Mouse (Mus musculus): ENCODE data around the gene Glyatl3.
A peak's percentile ranks its signal among the peaks of the same experiment; 100 is the strongest.

Gene Glyatl3

DNA sequence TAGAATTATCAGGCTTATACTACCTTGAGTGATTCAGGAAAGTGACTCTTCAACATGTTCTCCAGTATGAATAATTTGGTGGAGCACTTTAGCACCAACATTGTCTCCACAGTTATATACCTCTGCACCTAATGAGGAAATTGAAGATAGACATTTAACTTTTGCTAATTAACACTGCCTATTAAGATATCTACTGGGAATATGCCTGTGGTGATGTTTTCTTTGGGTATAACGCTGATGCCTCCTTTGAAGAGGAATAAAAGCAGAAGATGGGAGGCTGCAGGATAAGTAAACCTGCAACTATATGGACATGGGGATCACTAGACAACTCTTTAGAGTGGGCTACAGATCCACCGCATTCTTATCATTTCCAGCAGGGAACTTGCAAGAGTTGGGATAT is at the start of gene Glyatl3:
TSS of gene Glyatl3 (minus strand) at position 101 of the 400 bp plus-strand sequence.
- DNase-seq (ENCODE audit: low spot score) = no peak

DNA sequence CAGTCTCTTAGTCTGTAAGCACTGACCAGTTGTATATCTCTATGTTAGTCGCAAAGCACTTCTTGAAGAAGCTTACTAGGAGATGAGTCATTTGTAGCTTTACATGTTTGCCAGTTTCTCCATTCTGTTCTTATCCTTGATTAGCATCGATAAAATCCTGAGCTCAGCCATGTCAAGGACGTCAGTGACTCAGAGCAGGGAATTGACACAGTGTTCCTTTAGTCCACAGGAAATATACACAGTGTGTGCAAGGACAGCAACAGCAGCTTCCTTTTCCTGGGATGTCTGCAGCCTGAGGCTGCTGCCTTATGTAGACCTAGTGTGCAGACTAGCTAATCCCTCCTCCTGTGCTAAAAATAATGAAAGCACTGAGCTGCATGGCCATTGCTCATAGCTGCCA is 34.4 kb upstream of the Glyatl3 start:
- peak; percentile 17 for DNase-seq (ENCODE audit: low spot score)

DNA sequence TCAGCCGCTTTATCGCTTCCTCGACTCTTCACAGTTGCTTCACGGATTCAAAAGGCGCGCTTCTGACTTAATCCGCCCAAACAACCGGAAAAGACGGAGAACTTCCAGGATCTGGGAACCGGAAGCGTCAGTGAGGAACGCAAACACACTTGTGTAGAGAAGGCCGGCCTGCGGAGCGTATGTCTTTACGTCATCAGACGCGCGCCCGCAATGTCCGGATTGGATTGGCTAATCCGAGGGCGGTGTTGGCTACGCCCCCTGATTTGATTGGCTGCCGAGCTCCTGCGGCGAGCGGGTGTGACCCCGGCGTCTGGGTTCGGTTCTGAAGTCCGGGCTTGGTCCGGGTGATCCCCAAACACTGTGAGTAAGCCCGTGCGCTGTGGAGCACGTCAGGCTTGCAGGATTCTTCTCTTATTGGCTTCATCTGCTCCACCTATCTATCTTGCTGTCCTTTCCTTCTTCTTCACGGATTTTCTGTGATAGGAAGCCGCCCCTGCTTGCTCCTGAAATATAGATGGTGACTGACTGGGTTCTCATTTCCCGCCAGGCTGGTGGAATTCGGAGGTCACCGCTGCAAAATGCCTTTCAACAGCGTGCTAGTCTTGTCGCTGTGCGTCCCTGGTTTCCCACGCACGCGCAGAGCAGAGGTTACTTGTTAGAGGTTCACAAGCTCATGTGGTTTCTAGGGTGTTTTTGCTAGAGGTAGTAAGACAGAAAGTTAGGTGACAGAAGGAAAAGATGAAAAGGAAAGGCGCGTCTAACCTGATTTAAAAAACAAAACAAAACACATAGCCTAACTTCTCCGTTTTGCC is 20.5 kb upstream of the Glyatl3 start, which contains the start of the genes Mut and Cenpq:
TSS of gene Mut (plus strand) at position 266 of the 812 bp plus-strand sequence.
TSS of gene Cenpq (minus strand) at position 628 of the 812 bp plus-strand sequence.
- peak; percentile 99 for DNase-seq (ENCODE audit: low spot score)

DNA sequence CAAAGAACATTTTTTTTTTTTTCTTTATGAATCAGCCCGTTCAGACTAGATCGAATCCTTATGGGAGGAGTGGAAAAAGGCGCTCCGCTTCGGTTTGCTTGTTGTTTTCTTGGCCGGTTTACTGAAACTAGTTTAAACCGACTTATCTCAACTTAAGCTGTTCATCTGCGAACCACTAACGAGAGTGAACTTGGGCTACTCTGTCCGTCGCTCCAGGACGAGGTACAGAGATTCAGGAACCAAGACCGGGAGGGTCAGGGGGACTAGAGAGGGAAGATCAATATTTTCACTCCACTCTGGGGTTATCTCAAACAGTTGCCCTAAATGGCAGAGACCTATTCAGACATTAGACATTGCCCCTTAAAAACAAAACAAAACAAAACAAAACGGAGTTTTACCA is 19.8 kb upstream of the Glyatl3 start:
- DNase-seq (ENCODE audit: low spot score) = peak; percentile 15

DNA sequence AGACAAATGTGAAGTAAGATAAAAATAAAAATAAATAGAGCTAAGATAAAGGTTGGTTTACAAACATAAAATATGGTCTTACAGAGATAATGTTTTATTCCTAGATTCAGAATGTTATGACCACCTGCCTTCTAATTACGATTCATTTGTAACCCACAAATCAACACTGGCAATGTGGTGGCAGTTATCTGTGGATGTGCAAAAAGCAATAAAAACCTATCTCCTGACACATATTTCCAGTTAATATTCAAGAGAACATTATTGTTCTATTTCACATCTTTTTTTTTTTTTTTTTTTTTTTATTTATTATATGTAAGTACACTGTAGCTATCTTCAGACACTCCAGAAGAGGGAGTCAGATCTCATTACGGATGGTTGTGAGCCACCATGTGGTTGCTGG is 1.3 kb upstream of the Glyatl3 start:
- DNase-seq (ENCODE audit: low spot score) = no peak

DNA sequence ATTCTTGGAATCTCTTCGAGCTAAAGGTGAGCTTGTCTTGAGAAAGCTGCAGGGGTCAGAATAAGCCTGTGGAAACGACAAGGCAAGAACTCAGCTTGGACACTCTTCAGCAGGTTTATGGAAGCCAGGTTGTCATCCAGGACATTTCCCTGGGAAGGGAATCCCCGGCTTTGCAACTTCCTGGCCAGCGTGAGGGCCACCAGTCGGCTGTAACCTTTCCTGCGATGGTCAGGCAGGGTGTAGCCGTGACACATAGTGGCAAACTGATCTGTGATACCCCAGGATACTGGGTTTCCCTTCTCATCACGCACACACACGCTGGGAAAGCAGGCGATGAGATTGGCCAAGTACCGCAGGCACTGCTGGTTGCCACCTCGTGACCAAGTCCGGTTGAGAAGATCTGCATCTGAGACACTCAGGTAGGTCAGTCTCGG is 9.4 kb downstream of the Glyatl3 start:
- no peak for DNase-seq (ENCODE audit: low spot score)

DNA sequence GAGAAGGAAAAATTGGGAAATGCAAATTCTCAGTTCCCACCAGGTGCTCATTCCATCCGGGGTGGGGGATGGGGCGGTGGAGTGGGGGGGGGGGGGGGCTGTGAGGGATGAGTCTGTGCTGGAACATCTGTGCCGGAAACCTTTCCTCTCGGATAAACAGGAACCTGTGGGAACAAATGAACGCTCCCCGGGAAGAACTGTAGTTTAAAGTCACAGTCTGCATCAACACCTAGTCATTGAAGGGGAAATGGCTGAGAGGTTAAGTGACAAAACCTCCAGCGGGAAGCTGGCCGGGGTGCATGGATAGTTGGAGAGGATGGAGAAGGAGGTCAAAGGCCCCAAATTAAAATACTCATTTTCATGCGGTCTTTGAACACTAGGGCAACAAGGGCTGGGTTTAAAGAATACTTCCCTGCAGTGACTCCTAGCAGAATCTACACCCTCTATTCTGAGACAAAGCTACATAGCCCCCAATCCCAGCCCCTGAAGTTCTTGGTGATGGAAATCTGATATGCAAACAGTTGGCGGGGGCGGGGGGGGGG is 10.0 kb downstream of the Glyatl3 start:
- no peak for DNase-seq (ENCODE audit: low spot score)

DNA sequence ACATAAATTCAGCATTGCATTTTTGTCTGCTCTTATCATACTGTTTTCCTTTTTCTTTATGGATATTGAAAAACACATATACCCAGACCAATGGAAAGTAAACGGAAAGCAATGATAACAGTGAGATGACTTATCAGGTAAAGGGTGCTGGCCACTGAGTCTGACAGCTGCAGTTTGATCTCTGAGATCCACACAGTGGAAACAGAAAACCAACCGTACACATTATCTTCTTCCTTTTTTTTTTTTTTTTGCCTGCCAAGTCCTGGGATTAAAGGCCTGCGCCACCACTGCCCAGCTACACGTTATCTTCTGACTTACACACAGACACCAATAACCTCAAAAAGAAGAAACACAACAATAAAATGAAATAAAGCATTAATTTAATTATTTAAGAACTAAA is 10.8 kb downstream of the Glyatl3 start:
- no peak for DNase-seq (ENCODE audit: low spot score)

DNA sequence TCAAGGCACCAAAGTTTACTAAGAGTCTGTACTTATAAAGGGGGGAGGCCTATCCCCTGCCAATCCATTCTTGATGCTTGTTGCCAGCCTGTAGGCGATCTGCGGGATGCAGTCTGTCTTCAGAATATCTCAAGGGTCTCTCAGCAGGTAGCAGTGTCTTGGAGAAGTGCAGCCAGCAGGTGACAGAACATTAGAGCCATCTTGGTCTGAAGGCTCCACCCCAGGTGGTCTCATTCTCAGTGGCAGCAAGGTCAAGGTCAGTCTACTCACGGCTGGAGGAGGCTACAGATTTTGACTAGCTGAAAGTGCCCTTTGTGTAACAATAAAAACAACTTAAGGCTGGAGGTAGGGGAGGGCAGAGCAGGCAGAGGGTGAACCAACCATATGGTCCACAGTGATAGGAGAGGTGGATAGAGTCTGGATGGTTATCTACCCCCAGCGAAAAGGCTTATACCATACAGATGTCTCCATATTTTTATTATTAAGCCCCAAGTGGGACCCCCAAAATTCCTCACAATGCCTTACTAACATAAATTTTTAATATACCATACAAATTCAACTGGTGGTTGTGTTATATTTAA is 14.3 kb downstream of the Glyatl3 start:
- no peak for DNase-seq (ENCODE audit: low spot score)

DNA sequence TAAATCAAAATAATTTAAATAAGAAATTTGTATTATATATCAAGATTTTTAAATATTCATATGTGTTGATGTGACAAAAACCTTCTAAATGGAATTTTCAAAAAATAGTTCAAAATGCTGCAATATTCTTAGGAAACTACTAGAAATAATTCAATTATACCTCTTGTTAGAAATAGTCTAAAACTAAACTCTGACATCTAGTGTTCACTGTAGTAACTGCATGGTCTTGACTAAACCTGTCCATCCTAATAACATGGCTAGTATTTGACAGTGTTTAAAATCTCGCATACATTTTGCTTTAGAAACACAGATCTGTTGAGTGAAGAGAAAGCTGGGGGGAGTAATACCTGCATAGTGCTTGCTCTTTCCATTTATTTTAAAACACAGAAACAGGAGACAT is 17.3 kb downstream of the Glyatl3 start:
- peak; percentile 18 for DNase-seq (ENCODE audit: low spot score)

DNA sequence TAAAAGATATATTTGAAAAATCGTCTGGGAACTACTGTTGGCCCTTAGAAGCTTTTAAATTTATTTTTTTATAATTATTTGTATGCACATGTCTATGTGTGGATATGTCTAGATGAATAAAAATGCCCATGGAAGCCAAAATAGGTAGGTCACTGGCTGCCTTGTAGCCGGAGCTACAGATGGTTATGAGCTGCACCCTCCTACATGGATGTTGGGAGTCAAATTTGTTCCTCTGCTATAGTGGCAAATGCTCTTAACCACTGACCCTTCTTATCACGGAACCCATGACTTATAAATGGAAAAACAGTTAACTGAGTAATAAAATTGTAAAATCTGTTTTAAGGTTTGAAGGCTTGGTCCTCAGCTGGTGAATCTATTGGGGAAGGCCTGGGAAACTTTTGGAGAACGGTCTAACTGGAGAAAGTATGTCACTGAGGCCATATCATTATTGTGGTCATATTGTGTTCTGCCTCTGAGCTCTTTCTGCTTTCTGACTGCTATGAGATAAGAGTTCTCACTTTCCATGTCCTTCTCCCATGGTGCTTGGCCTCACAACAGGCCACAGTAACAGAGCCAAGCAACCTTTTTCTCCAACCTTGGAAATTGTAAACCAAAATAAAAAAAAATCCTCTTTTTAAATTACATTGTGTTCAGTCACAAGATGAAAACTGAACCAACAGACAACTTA is 26.2 kb downstream of the Glyatl3 start:
- no peak for DNase-seq (ENCODE audit: low spot score)

DNA sequence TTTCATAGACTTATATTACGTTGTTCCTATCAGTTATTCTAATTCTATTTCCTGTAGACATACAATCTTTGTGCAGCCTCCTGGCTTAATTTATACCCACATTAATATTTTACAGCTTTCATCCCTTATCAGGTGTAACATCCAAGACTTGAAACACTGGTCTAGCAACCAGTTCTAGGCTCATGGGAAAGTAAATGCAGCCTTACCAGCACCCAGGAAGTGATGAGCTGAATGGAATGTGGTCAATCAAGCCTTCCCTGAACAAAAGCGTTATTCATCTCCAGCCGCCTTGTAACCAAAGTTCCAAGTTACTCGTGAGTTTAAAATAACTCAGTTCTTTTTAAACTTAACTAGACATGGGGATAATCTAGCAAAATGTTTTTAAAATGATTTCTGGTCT is 29.0 kb downstream of the Glyatl3 start:
- no peak for DNase-seq (ENCODE audit: low spot score)

DNA sequence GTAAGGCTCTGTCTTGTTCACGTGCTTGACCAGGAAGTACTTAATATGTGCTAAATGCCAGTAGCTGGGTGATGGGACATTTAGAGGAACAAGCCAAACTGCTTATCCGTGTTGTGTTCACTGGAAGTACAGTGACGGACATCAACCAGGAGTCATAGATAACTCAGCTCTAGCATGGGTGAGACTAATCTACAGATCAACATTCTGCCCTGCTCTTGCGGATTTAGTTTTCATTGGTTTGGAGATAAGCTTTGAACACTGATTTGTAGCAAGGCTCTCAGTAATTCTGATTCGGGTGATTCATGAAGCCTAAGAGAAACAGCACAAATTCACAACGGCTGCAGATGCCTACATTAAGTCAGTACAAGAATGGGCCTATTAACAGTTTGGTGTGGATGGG is 32.0 kb downstream of the Glyatl3 start:
- no peak for DNase-seq (ENCODE audit: low spot score)

DNA sequence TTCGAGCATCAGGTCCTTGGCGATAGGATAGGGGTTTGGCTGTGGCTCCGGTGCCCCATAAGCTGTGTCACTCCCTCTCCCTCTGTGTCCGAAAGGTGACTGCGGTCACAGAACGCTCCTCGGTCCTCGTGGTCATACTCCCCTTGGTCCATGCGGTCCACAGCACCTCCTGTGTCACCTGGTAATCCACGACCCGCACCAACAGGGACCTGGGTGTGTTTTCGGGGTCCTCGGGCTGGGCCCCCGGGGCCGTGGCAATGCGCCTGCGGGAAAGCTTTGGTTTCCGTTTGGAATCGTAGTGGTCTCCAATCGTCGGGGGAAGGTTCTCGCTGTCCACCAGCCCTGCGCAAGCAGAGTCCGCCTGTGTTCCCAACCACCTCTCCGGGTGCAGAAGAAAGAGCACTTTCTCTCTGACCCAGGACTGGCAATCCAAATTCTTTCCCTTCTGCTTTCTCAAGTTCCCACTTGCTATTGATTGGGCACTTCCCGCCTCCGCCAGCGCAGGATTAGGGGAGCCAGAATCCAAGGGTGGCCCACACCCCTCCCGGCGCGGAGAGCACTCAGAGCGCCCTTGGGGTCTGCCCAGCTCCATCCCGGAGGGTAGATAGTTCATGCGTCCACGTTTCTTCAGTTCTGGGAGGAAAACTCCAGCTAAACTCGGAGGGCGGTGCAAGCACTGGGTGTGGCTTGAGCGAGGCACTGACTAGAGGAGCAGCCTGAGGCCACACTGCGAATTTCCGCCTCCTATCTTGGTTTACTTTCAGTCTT is 34.0 kb downstream of the Glyatl3 start, which contains the start of gene 9130008F23Rik:
TSS of gene 9130008F23Rik (minus strand) at position 636 of the 768 bp plus-strand sequence.
- no peak for DNase-seq (ENCODE audit: low spot score)

DNA sequence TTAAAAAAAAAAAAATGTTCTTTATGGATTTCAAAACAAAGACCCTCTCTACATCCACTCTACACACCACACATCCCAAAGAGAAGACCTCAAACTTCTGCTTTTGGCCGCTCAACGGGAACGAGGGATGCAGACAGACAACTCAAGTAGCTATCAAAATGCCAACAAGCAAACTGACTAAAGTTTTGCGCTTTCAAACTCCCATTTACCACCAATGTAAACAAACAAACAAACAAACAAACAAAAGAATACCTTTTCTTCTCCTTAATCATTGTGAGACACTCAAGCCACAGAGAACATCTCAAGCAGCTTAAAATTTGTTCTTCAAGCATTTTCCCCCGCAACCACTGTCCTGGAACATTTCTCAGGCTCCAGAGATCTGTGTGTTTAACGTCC is 34.6 kb downstream of the Glyatl3 start:
- no peak for DNase-seq (ENCODE audit: low spot score)

DNA sequence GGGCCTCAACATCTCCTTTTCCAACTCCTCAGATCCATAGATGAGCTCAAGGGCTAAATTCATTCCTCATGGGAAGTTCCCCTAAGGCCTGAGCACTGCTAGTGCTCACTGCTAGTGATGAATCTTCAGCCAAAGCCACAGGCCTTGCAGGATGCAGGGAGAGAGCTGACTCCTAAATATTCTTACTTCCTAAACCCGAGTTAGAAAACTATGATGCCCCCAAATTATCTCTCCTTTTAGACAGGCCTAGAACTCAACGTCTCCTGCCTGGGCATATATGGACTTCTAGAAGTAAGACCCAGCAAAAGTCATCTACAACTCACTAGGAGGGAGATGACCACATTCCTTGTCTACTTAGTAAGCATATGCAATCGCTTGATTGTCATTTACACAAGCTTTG is 36.4 kb downstream of the Glyatl3 start:
- no peak for DNase-seq (ENCODE audit: low spot score)

DNA sequence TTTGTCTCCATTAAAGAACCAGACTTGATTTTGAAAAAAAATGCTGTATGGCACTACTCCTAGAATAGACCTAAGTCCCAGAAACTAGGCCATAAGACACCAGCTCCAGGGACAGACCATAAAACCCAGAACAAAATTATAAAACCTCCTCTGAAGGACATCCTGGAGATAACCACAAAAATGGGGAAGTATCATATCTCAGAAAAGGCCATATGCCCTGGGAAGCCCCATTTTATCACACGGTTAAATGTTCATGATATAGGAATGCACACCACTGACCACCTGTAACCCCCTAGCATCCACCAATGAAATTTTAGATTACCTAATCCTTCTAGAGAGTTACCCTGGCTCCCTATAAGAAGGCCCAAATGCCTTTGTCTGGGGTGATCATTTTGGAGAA is 38.6 kb downstream of the Glyatl3 start:
- no peak for DNase-seq (ENCODE audit: low spot score)

DNA sequence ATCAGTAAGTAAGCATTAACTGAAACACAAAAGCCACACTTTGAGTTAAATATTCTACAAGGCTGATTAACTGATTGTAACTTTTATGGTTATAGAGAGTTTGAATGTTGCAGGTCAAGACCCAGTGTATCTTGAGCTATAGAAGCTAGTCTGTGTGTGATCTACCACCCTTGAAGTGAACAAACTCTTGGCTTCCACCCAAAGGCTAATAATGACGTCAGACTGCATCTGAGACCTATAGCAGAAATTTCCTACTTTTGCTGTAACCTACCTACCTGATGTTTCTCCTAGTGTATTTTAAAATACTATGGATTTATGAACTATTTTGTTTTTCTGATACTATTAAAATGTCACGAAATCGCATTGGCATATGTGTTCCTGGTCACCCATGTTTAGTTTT is 39.4 kb downstream of the Glyatl3 start:
- no peak for DNase-seq (ENCODE audit: low spot score)

DNA sequence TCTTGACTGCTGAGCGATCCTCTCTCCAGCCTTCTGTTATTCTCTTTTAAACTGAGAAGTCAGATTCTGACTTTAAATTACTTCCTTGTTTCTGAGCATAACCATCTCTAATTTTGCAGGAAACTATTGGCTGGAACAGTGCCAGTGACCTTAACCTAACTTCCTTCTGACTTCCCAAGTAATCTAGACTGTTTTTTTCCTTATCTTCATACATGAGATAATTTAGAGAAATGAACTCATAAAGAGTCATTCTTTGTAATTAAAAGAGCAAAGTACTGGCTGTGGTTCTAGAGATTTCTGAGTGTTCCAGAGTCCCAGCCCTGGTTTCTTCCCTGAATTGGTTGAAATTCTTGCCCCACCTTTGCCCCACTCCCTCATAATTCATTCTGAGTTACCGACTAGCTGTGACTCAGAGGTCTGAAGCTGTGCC is 40.6 kb downstream of the Glyatl3 start:
- no peak for DNase-seq (ENCODE audit: low spot score)

DNA sequence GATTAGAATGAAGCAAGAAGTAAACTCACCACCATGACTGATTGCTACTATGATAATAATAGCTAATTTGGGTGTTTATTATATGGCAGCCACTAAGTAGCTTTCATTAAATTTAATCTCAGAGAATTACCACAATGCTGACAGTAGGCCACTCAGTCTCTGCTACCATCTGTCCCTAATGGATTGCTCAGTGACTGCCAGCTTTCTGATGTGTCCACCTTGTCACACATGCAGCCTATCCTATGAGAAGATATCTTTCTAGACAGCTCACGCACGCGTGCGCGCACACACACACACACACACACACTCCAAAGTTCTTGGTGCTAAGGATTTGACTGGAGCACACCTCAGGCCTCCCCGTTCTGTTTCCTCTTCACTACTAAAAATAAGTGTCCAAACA is 41.5 kb downstream of the Glyatl3 start:
- no peak for DNase-seq (ENCODE audit: low spot score)

DNA sequence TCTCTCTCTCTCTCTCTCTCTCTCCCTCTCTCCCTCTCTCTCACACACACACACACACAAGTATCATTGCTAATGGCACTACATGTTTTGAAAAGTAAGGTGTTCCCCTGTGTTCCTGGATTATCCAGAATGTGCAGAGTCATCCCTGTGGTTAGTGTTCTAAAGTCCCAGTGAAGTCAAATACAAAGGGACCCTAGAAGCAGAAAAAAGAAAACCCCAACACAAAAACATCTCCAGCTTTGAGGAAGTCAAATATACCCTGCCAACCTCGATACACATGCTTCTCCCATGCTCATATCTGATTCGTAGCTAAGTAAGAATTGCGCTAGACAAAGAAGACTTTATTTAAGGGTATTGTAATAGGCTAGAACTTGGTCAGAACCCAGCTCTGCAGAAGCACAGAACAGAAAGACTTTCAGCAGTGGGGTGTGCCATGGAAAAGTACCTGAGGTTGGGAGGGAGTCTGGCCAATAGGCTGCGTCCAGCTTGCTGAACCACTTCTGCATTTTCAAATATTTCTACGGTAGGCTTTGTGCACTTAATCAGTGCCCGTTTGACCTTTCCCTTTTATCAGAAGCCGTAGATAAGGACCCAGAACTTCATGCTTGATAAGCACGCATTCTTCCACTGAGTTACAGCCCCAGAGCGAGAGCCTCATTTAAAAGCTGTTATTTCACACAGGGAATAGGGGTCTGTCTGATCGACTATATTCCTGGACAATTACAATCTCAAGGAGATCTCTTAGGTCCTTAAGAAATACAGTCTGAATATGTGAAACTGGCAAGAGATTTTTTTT is 45.0 kb downstream of the Glyatl3 start:
- no peak for DNase-seq (ENCODE audit: low spot score)

Measured in MN1 (cell line).